Mouse (Mus musculus) cortical plate, adult 2 months (tissue): ENCODE measurements around the gene Lztr1.

Experiments used
- CTCF ChIP-seq: fragments of 200-500 bp; IDR thresholded peaks from 2 replicates; pipeline ENCODE4 v1.5.1; 2011; ENCODE audit warnings: mild to moderate bottlenecking, control low read depth, low read length; ENCODE audit not compliant: insufficient read depth; ENCODE audit errors: extremely low read depth
- POLR2A ChIP-seq: fragments of 200-500 bp; IDR thresholded peaks from 2 replicates; pipeline ENCODE4 v1.6.1; 2011; ENCODE audit warnings: mild to moderate bottlenecking, low read length, control low read depth; ENCODE audit not compliant: insufficient read depth; ENCODE audit errors: extremely low read depth

GRCm38 (mm10) chr16:17481465-17481864, 27.0 kb upstream of the Lztr1 start:
- TF ChIP-seq CTCF (no peak), POLR2A (no peak)
